Comparison of ENCODE assay signal across 8 mouse cellular contexts in the genomic region with DNA sequence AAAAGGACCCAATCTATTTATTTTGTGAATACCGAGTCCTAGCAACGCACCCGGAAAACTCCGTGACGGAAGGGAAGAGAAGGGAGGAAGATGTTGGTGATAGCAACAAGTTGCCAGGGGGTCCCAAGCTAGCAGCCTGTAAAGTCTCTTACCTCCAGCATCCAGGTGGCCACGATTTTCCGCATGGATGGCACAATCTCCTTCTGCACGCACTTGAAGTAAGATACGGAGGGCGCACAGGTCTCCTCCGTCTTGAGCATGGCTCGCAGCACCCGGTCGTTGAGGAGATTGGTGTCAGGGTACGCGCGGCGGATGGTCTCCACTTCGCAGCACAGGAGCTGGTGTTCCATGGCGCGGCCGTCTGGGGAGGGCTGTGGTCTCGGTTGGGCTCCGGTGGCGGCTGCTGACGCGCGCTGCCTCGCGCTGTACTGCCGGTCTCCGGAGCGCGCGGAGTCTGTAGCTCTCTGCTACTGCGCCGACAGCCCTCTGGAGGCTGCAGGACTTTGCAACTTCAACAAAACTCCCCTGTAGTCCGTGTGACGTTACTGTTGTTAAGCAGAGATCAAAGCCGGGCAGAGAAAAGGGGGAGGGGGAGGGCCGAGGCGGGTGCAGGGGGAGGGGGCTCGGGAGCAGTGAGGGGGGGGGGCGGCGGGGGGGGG. TPM values are rescaled to one million over a fixed set of nuclear protein-coding genes. Genes with fewer than 3 reads are reported as not detected.
A peak's percentile ranks its signal among the peaks of the same experiment; 100 is the strongest.
DNase-seq lines count a peak whose midpoint lies in the region; ATAC-seq lines count a peak whose summit lies in the region.

A gene (minus strand): TSS at position 582 of the 659 bp plus-strand sequence.

- H3K27ac ChIP-seq in brown adipose tissue, adult 24 weeks (replicated peaks; ENCODE audit: low read depth, low read length): peak within 1 kb of the TSS; percentile 82
- H3K27ac ChIP-seq in hindbrain, embryonic 16.5 days (ENCODE audit: low read depth, low read length): peak within 1 kb of the TSS; percentile 46; the same call in 1 of the 2 replicates
- H3K27ac ChIP-seq in midbrain, embryonic 10.5 days (replicated peaks): peak within 1 kb of the TSS; percentile 98

- peak; percentile 54 for DNase-seq in layer of hippocampus, adult 11-12 months (ENCODE audit: low spot score)
- no peak for DNase-seq in layer of hippocampus, adult 9-11 months
- peak; percentile 59 to 71 for DNase-seq in frontal cortex, postnatal 36 days (ENCODE audit: low spot score in 2 of 2)
- peak; percentile 64 to 70 for DNase-seq in left cerebral cortex, postnatal 14 days (ENCODE audit: low spot score in 2 of 2)
- DNase-seq in midbrain, embryonic 10.5 days (ENCODE audit: low spot score): no peak
- peak; percentile 75 for DNase-seq in testis, postnatal 14 days (ENCODE audit: low spot score)

- peak; percentile 22 for ATAC-seq in hindbrain, embryonic 16.5 days

- H3K9ac ChIP-seq in hindbrain, embryonic 16.5 days (ENCODE audit: low read depth, low read length): peak within 1 kb of the TSS; percentile 41

- intact Hi-C loops in left cerebral cortex, postnatal 14 days (cut with DNase I): loop anchor here (5.0 kb wide), 4 partner anchors 93 to 258 kb away; no protein-coding TSS in a partner anchor

- H3K27me3 ChIP-seq in hindbrain, embryonic 16.5 days (replicated peaks; ENCODE audit: control insufficient read depth, insufficient read depth, low read length): peaks cover 24% of the 10 kb centered on the region
- peaks cover 48% of the 10 kb centered on the region for H3K27me3 ChIP-seq in midbrain, embryonic 10.5 days (ENCODE audit: low read depth, poor library complexity, severe bottlenecking)

- H3K4me3 ChIP-seq in brown adipose tissue, adult 24 weeks (ENCODE audit: insufficient read depth, low read depth, low read length): peak within 1 kb of the TSS; percentile 85
- H3K4me3 ChIP-seq in hindbrain, embryonic 16.5 days (ENCODE audit: low read length): peak within 1 kb of the TSS; percentile 44
- peak within 1 kb of the TSS; percentile 83 for H3K4me3 ChIP-seq in midbrain, embryonic 10.5 days

- peaks cover 8% of the 10 kb centered on the region for H3K4me1 ChIP-seq in brown adipose tissue, adult 24 weeks (ENCODE audit: control insufficient read depth, insufficient read depth, insufficient read length, low read length)
- H3K4me1 ChIP-seq in hindbrain, embryonic 16.5 days (ENCODE audit: control insufficient read depth, insufficient read depth, low read depth, low read length): peaks cover 58% of the 10 kb centered on the region
- H3K4me1 ChIP-seq in midbrain, embryonic 10.5 days: peaks cover 88% of the 10 kb centered on the region

- no peaks in the 10 kb centered on the region for H3K36me3 ChIP-seq in hindbrain, embryonic 16.5 days (ENCODE audit: control insufficient read depth, insufficient read depth, low read length)
- H3K36me3 ChIP-seq in midbrain, embryonic 10.5 days: peaks cover 35% of the 10 kb centered on the region

- under 1% methylated on average over 43 of the region's 45 CpGs for WGBS in hindbrain, embryonic 16.5 days
- WGBS in midbrain, embryonic 10.5 days: under 1% methylated on average over 39 of the region's 45 CpGs

- H3K4me2 ChIP-seq in hindbrain, embryonic 16.5 days (ENCODE audit: low read length): peak within 1 kb of the TSS; percentile 90

- H3K9me3 ChIP-seq in hindbrain, embryonic 16.5 days (ENCODE audit: control insufficient read depth, low read length): no peaks in the 10 kb centered on the region
- no peaks in the 10 kb centered on the region for H3K9me3 ChIP-seq in midbrain, embryonic 10.5 days (replicated peaks)

RNA-seq across cellular contexts. Expression of the gene that starts here (rescaled TPM):
- 5.2 and 5.4 TPM in 2 replicates for polyA plus RNA-seq in brown adipose tissue, adult 24 weeks (2012; ENCODE audit: insufficient read depth, insufficient read length, missing spikeins)
- 31.0 and 33.5 TPM in 2 replicates for polyA plus RNA-seq in hindbrain, embryonic 16.5 days (2015; fragmentation: Nextera tagmentation; extraction: Ambion mirVana)
- total RNA-seq in left cerebral cortex, postnatal 14 days (2021): 10 to 100 TPM; 26.3 to 39.2 TPM
- 238 and 258 TPM in 2 replicates for polyA plus RNA-seq in midbrain, embryonic 10.5 days (2016; fragmentation: Nextera tagmentation; extraction: Ambion mirVana)

Comparison
In these comparisons a context has a peak if more than half of its experiments do, and no peak if none do; other contexts are left out.
1. DNase-seq: peak in layer of hippocampus, adult 11-12 months (single experiment), frontal cortex, postnatal 36 days (2 of 2), left cerebral cortex, postnatal 14 days (2 of 2) and testis, postnatal 14 days (single experiment); none in layer of hippocampus, adult 9-11 months (single experiment) and midbrain, embryonic 10.5 days (single experiment).
2. H3K27ac ChIP-seq: peak in every context shown above with its lines; median percentile 98 in midbrain, embryonic 10.5 days; 82 in brown adipose tissue, adult 24 weeks; 46 in hindbrain, embryonic 16.5 days.
3. Peak in every context shown above with its lines, with median percentiles within 50 percentile points of each other: H3K4me3 ChIP-seq.